In genomic region chr4:115071668-115072067, GRCm38 (mm10) we compare ENCODE assay signal across 16 mouse cellular contexts. TPM values are rescaled to one million over a fixed set of nuclear protein-coding genes. Genes with fewer than 3 reads are reported as not detected.
DNase-seq lines count a peak whose midpoint lies in the region; ATAC-seq and TF ChIP-seq lines count a peak whose summit lies in the region.
"Had no signal": no experiment of that assay in that cellular context is flagged by ENCODE, and none has a peak within 500 bp of the region (broad histone marks: within the 10 kb centered on the region; RNA-seq: fewer than 3 reads in every experiment).

No protein-coding gene starts in this region.

- no peak for ATAC-seq in intestine, postnatal 0 days
- peak; percentile 58 for ATAC-seq in megakaryocyte progenitor cell, adult 5-6 weeks (replicated peaks; ENCODE audit: poor library complexity)

- H3K4me1 ChIP-seq in intestine, postnatal 0 days (replicated peaks; ENCODE audit: control insufficient read depth, insufficient read depth, low read length), result no peaks in the 10 kb centered on the region
- H3K4me1 ChIP-seq: heart, embryonic 15.5 days; hindbrain, embryonic 13.5 days had no signal

- no peak overlapping the region for H3K4me2 ChIP-seq in intestine, postnatal 0 days (replicated peaks; ENCODE audit: low read depth)
- H3K4me2 ChIP-seq: heart, embryonic 15.5 days; hindbrain, embryonic 13.5 days had no signal

- H3K27me3 ChIP-seq in intestine, postnatal 0 days (replicated peaks; ENCODE audit: control insufficient read depth, insufficient read depth, low read length), result peaks cover 10% of the 10 kb centered on the region
- H3K27me3 ChIP-seq: megakaryocyte, embryonic 14.5 days had no signal

- 17% methylated on average over 1 of the region's 1 CpGs for WGBS in intestine, postnatal 0 days

- peak; percentile 4; the same call in 1 of the 2 replicates for TF ChIP-seq CTCF in gastrocnemius, adult 2 months (IDR thresholded peaks at IDR 0.05)
- peak; percentile 2; the same call in 1 of the 2 replicates for TF ChIP-seq CTCF in left cerebral cortex, adult 2 months (IDR thresholded peaks at IDR 0.05)
- peak; percentile 24 for TF ChIP-seq CTCF in intestine, postnatal 0 days (IDR thresholded peaks at IDR 0.05; ENCODE audit: low read depth)

- H3K36me3 ChIP-seq in intestine, postnatal 0 days (ENCODE audit: control insufficient read depth, insufficient read depth), result no peaks in the 10 kb centered on the region
- H3K36me3 ChIP-seq: heart, embryonic 15.5 days; hindbrain, embryonic 13.5 days had no signal

- H3K9me3 ChIP-seq in intestine, postnatal 0 days (ENCODE audit: control insufficient read depth), result no peaks in the 10 kb centered on the region
- H3K9me3 ChIP-seq: heart, embryonic 15.5 days; hindbrain, embryonic 13.5 days; megakaryocyte, embryonic 14.5 days had no signal

- H3K27ac ChIP-seq in gastrocnemius, adult 2 months, result no peak overlapping the region
- H3K27ac ChIP-seq in left cerebral cortex, adult 2 months, result no peak overlapping the region
- no peak overlapping the region for H3K27ac ChIP-seq in intestine, postnatal 0 days (ENCODE audit: low read depth, low read length)
- H3K27ac ChIP-seq: heart, embryonic 15.5 days; hindbrain, embryonic 13.5 days had no signal

- H3K4me3 ChIP-seq in gastrocnemius, adult 2 months, result no peak overlapping the region
- no peak overlapping the region for H3K4me3 ChIP-seq in left cerebral cortex, adult 2 months
- H3K4me3 ChIP-seq in intestine, postnatal 0 days (ENCODE audit: low read depth, low read length), result no peak overlapping the region
- H3K4me3 ChIP-seq: heart, embryonic 15.5 days; hindbrain, embryonic 13.5 days had no signal

- no peak for DNase-seq in gastrocnemius, adult 2 months
- DNase-seq in gastrocnemius, postnatal 25 days, result no peak
- DNase-seq in left cerebral cortex, adult 2 months (ENCODE audit: extremely low spot score in 1 of 2, low spot score in 2 of 2), result no peak
- DNase-seq in left cerebral cortex, adult 9 months (ENCODE audit: low spot score in 2 of 2), result no peak
- DNase-seq in left cerebral cortex, adult 18-20 months (ENCODE audit: low spot score in 2 of 2), result no peak
- DNase-seq in thymus, postnatal 4 days, result no peak
- DNase-seq: adrenal gland, adult 2 months; cerebellum, postnatal 14 days; gastrocnemius, postnatal 36 days; kidney, postnatal 25 days; right cerebral cortex, postnatal 14 days had no signal

- H3K9ac ChIP-seq in intestine, postnatal 0 days (ENCODE audit: low read depth, low read length), result no peak overlapping the region
- H3K9ac ChIP-seq: heart, embryonic 15.5 days; hindbrain, embryonic 13.5 days had no signal

- intact Hi-C loops in gastrocnemius, adult 2 months (cut with DNase I), result no loop called here
- intact Hi-C loops in left cerebral cortex, adult 2 months (cut with DNase I), result no loop called here

RNA-seq across cellular contexts. Expression of gene Tal1, which starts 15.4 kb away (rescaled TPM):
- 1 to 10 TPM in 1 of 2 experiments, under 1 TPM in 1; 0.94 to 1.7 TPM for total RNA-seq in gastrocnemius, adult 2 months (2021)
- total RNA-seq in gastrocnemius, postnatal 25 days (2021), result 1 to 10 TPM in 1 of 2 experiments, under 1 TPM in 1; 0.46 to 1.3 TPM
- 1 to 10 TPM; 1.5 TPM for total RNA-seq in left cerebral cortex, adult 2 months (2021)
- polyA plus RNA-seq in intestine, postnatal 0 days (2015; fragmentation: Nextera tagmentation; extraction: Ambion mirVana), result 0.22 and 0.27 TPM in 2 replicates
- 17.3 and 22.6 TPM in 2 replicates for total RNA-seq in megakaryocyte progenitor cell, adult 5-6 weeks (2015)
- total RNA-seq in megakaryocyte progenitor cell, adult 5-6 weeks (2017), result 9.2 and 16.3 TPM in 2 replicates
- total RNA-seq in left cerebral cortex, adult 18-20 months (2021), result 1 to 10 TPM; 1.3 to 1.4 TPM

RNA-seq across cellular contexts. Expression of gene Pdzk1ip1, which starts 16.8 kb away (rescaled TPM):
- not detected for total RNA-seq in gastrocnemius, adult 2 months (2021)
- not detected for total RNA-seq in gastrocnemius, postnatal 25 days (2021)
- total RNA-seq in left cerebral cortex, adult 2 months (2021), result under 1 TPM in 1 of 2 experiments, not detected in 1; 0.75 TPM
- polyA plus RNA-seq in intestine, postnatal 0 days (2015; fragmentation: Nextera tagmentation; extraction: Ambion mirVana), result 358 and 402 TPM in 2 replicates
- total RNA-seq in megakaryocyte progenitor cell, adult 5-6 weeks (2015), result 5.2 and 11.2 TPM in 2 replicates
- total RNA-seq in megakaryocyte progenitor cell, adult 5-6 weeks (2017), result 2.0 and 5.2 TPM in 2 replicates
- total RNA-seq in left cerebral cortex, adult 18-20 months (2021), result under 1 TPM; 0.42 to 0.93 TPM
- total RNA-seq: gastrocnemius, postnatal 36 days had no signal
